In genomic region chr2:131446416-131446982, GRCm38 (mm10) we compare ENCODE assay signal across 24 mouse cellular contexts. TPM values are rescaled to one million over a fixed set of nuclear protein-coding genes. Genes with fewer than 3 reads are reported as not detected.
DNase-seq lines count a peak whose midpoint lies in the region; ATAC-seq and TF ChIP-seq lines count a peak whose summit lies in the region.
"Had no signal": no experiment of that assay in that cellular context is flagged by ENCODE, and none has a peak within 500 bp of the region (broad histone marks: within the 10 kb centered on the region; RNA-seq: fewer than 3 reads in every experiment).

No protein-coding gene starts in this region.

- no peak for TF ChIP-seq POLR2A in bone marrow, adult 2 months (IDR thresholded peaks at IDR 0.05; ENCODE audit: borderline replicate concordance, control insufficient read depth, low read depth, low read length)
- no peak for TF ChIP-seq POLR2A in thymus, adult 2 months (IDR thresholded peaks at IDR 0.05; ENCODE audit: control insufficient read depth, extremely low read depth, insufficient read depth, low read length, poor library complexity)

- no peak overlapping the region for H3K4me3 ChIP-seq in liver, embryonic 16.5 days (ENCODE audit: low read depth, low read length)
- H3K4me3 ChIP-seq in liver, embryonic 12.5 days: no peak overlapping the region
- H3K4me3 ChIP-seq in bone marrow, adult 2 months (replicated peaks; ENCODE audit: control insufficient read depth, low read depth, low read length): no peak overlapping the region
- no peak overlapping the region for H3K4me3 ChIP-seq in thymus, adult 2 months (ENCODE audit: control insufficient read depth, insufficient read depth, low read length)
- H3K4me3 ChIP-seq: embryonic facial prominence, embryonic 15.5 days; erythroblast, embryonic 14.5 days; forebrain, embryonic 10.5 days; heart, embryonic 15.5 days; hindbrain, embryonic 10.5 days had no signal

- no peak overlapping the region for H3K4me2 ChIP-seq in liver, embryonic 16.5 days (ENCODE audit: low read depth, low read length)
- no peak overlapping the region for H3K4me2 ChIP-seq in liver, embryonic 12.5 days
- H3K4me2 ChIP-seq: embryonic facial prominence, embryonic 15.5 days; heart, embryonic 11.5 days; heart, embryonic 15.5 days; hindbrain, embryonic 14.5 days had no signal

- no peaks in the 10 kb centered on the region; the same call in 1 of the 2 replicates for H3K4me1 ChIP-seq in liver, embryonic 16.5 days (ENCODE audit: control insufficient read depth, low read depth, low read length)
- peaks cover 12% of the 10 kb centered on the region for H3K4me1 ChIP-seq in liver, embryonic 12.5 days
- peaks cover 6% of the 10 kb centered on the region for H3K4me1 ChIP-seq in bone marrow, adult 2 months (ENCODE audit: control insufficient read depth, insufficient read depth, low read length)
- H3K4me1 ChIP-seq in thymus, adult 2 months (replicated peaks; ENCODE audit: control insufficient read depth, insufficient read depth, low read length): no peaks in the 10 kb centered on the region
- H3K4me1 ChIP-seq: hindbrain, embryonic 10.5 days had no signal

- intact Hi-C loops in heart, postnatal 25 days (cut with DNase I): no loop called here

- peak; percentile 87 for DNase-seq in heart, adult 11 months
- DNase-seq in heart, postnatal 25 days (ENCODE audit: low spot score): no peak
- no peak for DNase-seq in thymus, adult 2 months
- DNase-seq: adrenal gland, adult 8-10 months; adrenal gland, postnatal 36 days; cerebellum, adult 11 months; cerebellum, adult 9-10 months; embryo, embryonic 11 days; gastrocnemius, postnatal 10 days; heart, postnatal 14 days had no signal

- no peaks in the 10 kb centered on the region for H3K27me3 ChIP-seq in liver, embryonic 16.5 days (ENCODE audit: control insufficient read depth, insufficient read depth, low read depth, low read length)
- peaks cover 9% of the 10 kb centered on the region for H3K27me3 ChIP-seq in liver, embryonic 12.5 days (replicated peaks)
- no peaks in the 10 kb centered on the region for H3K27me3 ChIP-seq in thymus, adult 2 months (ENCODE audit: control insufficient read depth, insufficient read depth, low read length)
- H3K27me3 ChIP-seq: embryonic facial prominence, embryonic 15.5 days; heart, embryonic 15.5 days had no signal

- H3K9me3 ChIP-seq in liver, embryonic 16.5 days (replicated peaks; ENCODE audit: control insufficient read depth, low read length): no peaks in the 10 kb centered on the region
- H3K9me3 ChIP-seq in liver, embryonic 12.5 days (replicated peaks): no peaks in the 10 kb centered on the region
- H3K9me3 ChIP-seq: embryonic facial prominence, embryonic 15.5 days; forebrain, embryonic 10.5 days; heart, embryonic 15.5 days; hindbrain, embryonic 10.5 days had no signal

- H3K9ac ChIP-seq in liver, embryonic 16.5 days (ENCODE audit: low read depth, low read length): no peak overlapping the region
- H3K9ac ChIP-seq in liver, embryonic 12.5 days: no peak overlapping the region
- H3K9ac ChIP-seq: embryonic facial prominence, embryonic 15.5 days; heart, embryonic 15.5 days; hindbrain, embryonic 14.5 days had no signal

- H3K27ac ChIP-seq in liver, embryonic 16.5 days (ENCODE audit: low read length): no peak overlapping the region
- H3K27ac ChIP-seq in liver, embryonic 12.5 days: no peak overlapping the region
- peak overlapping the region; percentile 69 for H3K27ac ChIP-seq in bone marrow, adult 2 months (ENCODE audit: control insufficient read depth, insufficient read depth, low read depth, low read length, poor library complexity)
- H3K27ac ChIP-seq in thymus, adult 2 months (ENCODE audit: control insufficient read depth, insufficient read depth, low read length): no peak overlapping the region
- H3K27ac ChIP-seq: embryonic facial prominence, embryonic 15.5 days; forebrain, embryonic 10.5 days; heart, embryonic 15.5 days; hindbrain, embryonic 10.5 days; hindbrain, embryonic 14.5 days had no signal

- 31% methylated on average over 2 of the region's 2 CpGs for WGBS in liver, embryonic 16.5 days (ENCODE audit: insufficient replicate concordance)
- 32% methylated on average over 2 of the region's 2 CpGs for WGBS in liver, embryonic 12.5 days (ENCODE audit: insufficient replicate concordance)
- WGBS in bone marrow, adult 2 months: 13% methylated on average over 2 of the region's 2 CpGs
- 37% methylated on average over 2 of the region's 2 CpGs for WGBS in thymus, adult 2 months

- 0 out of 2 replicates have a peak, but pooled peaks have one; percentile 43 for ATAC-seq in liver, embryonic 16.5 days (ENCODE audit: low read depth)
- no peak for ATAC-seq in liver, embryonic 12.5 days
- peak; percentile 75 for ATAC-seq in megakaryocyte, adult 5-6 weeks (ENCODE audit: poor library complexity, severe bottlenecking)
- ATAC-seq: forebrain, embryonic 14.5 days; inflammation-experienced regulatory T-cells, adult 6 months; intestine, postnatal 0 days had no signal

- no peaks in the 10 kb centered on the region for H3K36me3 ChIP-seq in liver, embryonic 16.5 days (ENCODE audit: control insufficient read depth, insufficient read depth)
- no peaks in the 10 kb centered on the region for H3K36me3 ChIP-seq in liver, embryonic 12.5 days
- H3K36me3 ChIP-seq in thymus, adult 2 months (ENCODE audit: control insufficient read depth, insufficient read depth, low read length): no peaks in the 10 kb centered on the region
- H3K36me3 ChIP-seq: embryonic facial prominence, embryonic 15.5 days; forebrain, embryonic 10.5 days; heart, embryonic 15.5 days; hindbrain, embryonic 10.5 days had no signal

- no peak for TF ChIP-seq CTCF in bone marrow, adult 2 months (IDR thresholded peaks at IDR 0.05; ENCODE audit: control insufficient read depth, insufficient read depth, low read length)
- no peak for TF ChIP-seq CTCF in thymus, adult 2 months (IDR thresholded peaks at IDR 0.05; ENCODE audit: borderline replicate concordance, control insufficient read depth, extremely low read depth, insufficient read depth, low read length, poor library complexity)

RNA-seq across cellular contexts. Expression of gene Smox, which starts 44.8 kb away (rescaled TPM):
- total RNA-seq in heart, postnatal 25 days (2021): 10 to 100 TPM; 27.4 to 30.6 TPM
- 85.1 and 89.1 TPM in 2 replicates for polyA plus RNA-seq in liver, embryonic 16.5 days (2015; fragmentation: Nextera tagmentation; extraction: Ambion mirVana)
- 105 and 116 TPM in 2 replicates for polyA plus RNA-seq in liver, embryonic 12.5 days (2016; fragmentation: Nextera tagmentation; extraction: Ambion mirVana)
- 176 and 213 TPM in 2 replicates for polyA plus RNA-seq in bone marrow, adult 2 months (2011; ENCODE audit: insufficient read depth, insufficient read length, low replicate concordance, missing spikeins)
- 12.6 and 17.4 TPM in 2 replicates for total RNA-seq in megakaryocyte, adult 5-6 weeks (2015)
- 12.0 and 16.1 TPM in 2 replicates for total RNA-seq in megakaryocyte, adult 5-6 weeks (2017)
- 49.1 and 53.6 TPM in 2 replicates for polyA plus RNA-seq in thymus, adult 2 months (2012; rRNA removed)
